Mouse (Mus musculus) regulatory T cell (primary cell): ENCODE measurements around the gene Fras1.

ENCODE experiments used
- in situ Hi-C: fragments of 300-600 bp; cut with MboI, MseI; formaldehyde crosslinking; loops from one replicate; pipeline ENCODE4 v1.15.1; 2025; ENCODE audit warnings: high pct_unique_total_duplicates

Gene Fras1

GRCm38 (mm10) chr5:96574586-96574985 is 200.8 kb downstream of the Fras1 start:
- in situ Hi-C loops, result no loop called here

GRCm38 (mm10) chr5:96578705-96579104 is 204.9 kb downstream of the Fras1 start:
- in situ Hi-C loops, result no loop called here

- in situ Hi-C loops, result no loop called here
These were observed 206.2 kb downstream of the Fras1 start for GRCm38 (mm10) chr5:96579938-96580337.

GRCm38 (mm10) chr5:96584730-96585129 is 211.0 kb downstream of the Fras1 start:
- in situ Hi-C loops, result no loop called here

GRCm38 (mm10) chr5:96590621-96591020 is 216.9 kb downstream of the Fras1 start:
- in situ Hi-C loops, result no loop called here

GRCm38 (mm10) chr5:96595793-96596192 is 222.0 kb downstream of the Fras1 start:
- in situ Hi-C loops, result no loop called here

- in situ Hi-C loops, result no loop called here
These were observed 230.4 kb downstream of the Fras1 start for GRCm38 (mm10) chr5:96603974-96604769.

GRCm38 (mm10) chr5:96608036-96608435 is 234.3 kb downstream of the Fras1 start:
- in situ Hi-C loops, result no loop called here

GRCm38 (mm10) chr5:96608581-96609280 is 235.0 kb downstream of the Fras1 start:
- in situ Hi-C loops, result no loop called here

- in situ Hi-C loops, result no loop called here
These were observed 238.3 kb downstream of the Fras1 start for GRCm38 (mm10) chr5:96612077-96612476.

- in situ Hi-C loops, result no loop called here
These were observed 243.3 kb downstream of the Fras1 start for GRCm38 (mm10) chr5:96616954-96617646.

GRCm38 (mm10) chr5:96618008-96618407 is 244.3 kb downstream of the Fras1 start:
- in situ Hi-C loops, result no loop called here

- in situ Hi-C loops, result no loop called here
These were observed 246.5 kb downstream of the Fras1 start for GRCm38 (mm10) chr5:96620209-96620608.

- in situ Hi-C loops, result no loop called here
These were observed 246.9 kb downstream of the Fras1 start for GRCm38 (mm10) chr5:96620618-96621017.

- in situ Hi-C loops, result no loop called here
These were observed 249.0 kb downstream of the Fras1 start for GRCm38 (mm10) chr5:96622604-96623352.

GRCm38 (mm10) chr5:96629851-96630250 is 256.1 kb downstream of the Fras1 start:
- in situ Hi-C loops, result no loop called here

GRCm38 (mm10) chr5:96635146-96635862 is 261.5 kb downstream of the Fras1 start:
- in situ Hi-C loops, result no loop called here

- in situ Hi-C loops, result no loop called here
These were observed 262.1 kb downstream of the Fras1 start for GRCm38 (mm10) chr5:96635866-96636265.

- in situ Hi-C loops, result no loop called here
These were observed 265.6 kb downstream of the Fras1 start for GRCm38 (mm10) chr5:96639213-96639910.

GRCm38 (mm10) chr5:96641297-96641696 is 267.5 kb downstream of the Fras1 start:
- in situ Hi-C loops, result no loop called here
